Mouse (Mus musculus) kidney, postnatal 4 days (tissue): ENCODE measurements around the gene Ada.

Experiments used
- DNase-seq, 2 experiments: peaks; one replicate each; pipeline ENCODE4 v3.0.0; 2021; ENCODE audit warnings: mixed read lengths in 2 of 2

Gene Ada

DNA sequence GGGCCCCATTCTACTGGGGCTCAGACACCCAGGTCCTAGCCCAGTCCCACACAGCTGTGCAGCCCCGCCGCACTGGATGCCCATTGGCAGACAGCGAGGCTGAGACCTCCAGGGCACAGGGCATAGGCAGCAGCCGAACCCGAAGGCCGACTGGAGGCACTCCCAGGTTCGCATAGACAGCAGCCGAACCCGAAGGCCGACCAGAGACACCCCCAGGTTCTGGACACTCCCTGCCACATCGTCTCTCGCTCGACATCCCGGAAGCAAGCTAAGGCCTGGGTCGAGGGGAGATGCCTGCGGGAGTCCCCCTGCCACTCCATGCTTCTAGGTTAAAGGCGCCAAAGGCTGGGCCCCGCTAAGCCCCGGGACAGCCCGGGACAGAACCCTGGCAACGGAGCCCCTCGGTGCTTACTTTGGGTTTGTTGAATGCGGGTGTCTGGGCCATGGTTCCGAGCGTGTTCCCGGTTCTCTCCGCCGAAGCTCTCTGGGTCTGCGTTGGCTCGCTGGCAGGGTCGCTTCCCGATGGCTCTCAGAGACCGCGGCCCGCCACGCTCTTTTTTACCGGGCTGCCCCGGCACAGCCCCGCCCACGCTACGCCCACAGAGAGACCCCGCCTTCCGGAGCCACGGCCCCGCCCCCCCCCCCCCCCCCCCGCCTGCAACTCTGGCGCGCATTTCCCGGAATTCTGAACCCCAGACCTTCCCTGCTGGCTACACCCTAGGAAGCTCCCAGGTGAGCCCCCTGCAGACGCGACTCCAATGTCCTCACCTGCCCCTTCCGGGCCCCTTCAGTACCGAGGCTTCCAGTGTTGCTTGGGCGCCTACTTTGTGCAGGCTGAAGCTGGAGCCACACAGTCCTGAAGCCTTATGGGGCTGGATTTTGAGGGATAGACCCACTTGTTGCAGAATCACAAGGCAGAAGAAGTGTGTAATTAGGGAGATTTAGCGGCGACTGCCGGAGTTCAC is at the start of gene Ada:
Gene Ada (minus strand): TSS at position 593 of the 965 bp plus-strand sequence.
- peak; percentile 79 to 86 for DNase-seq

DNA sequence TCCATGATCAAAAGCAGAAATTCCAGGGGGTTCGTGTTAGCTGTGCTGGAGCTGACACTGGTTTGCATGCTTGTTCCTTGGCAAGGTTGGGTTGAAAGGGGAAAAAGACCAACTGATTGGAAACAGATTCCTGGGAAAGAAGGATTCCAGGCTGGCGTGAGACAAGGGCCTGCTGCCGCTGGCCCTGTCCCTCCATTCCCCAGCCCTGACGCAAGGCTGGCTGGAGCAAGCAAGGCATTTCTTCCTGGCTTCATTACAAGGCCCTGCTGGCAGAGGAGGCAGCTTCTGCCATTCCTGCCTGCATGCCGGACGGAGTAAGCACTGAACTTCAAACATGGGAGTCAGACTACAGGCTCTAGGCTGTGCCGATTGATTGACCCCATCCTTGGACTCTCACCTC is 48.4 kb upstream of the Ada start:
- no peak for DNase-seq

DNA sequence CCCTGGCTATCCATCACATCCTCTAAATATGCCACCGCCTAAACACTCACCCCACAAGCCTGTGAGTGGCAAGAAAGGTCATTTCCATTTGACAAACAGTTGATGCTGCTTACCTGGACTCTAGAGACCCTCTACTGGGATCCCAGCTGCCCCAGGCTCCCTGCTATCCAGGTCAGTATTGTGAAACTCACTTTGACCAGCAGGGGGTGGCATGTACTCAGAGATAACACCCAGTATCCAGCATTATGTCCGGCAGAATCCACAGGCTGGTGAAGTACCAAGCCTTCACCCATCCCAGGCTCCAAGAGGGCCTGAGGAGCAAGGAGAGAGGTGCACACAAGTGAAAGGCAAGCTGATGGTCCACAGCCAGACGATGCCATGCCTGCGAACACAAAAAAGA is 38.4 kb upstream of the Ada start:
- DNase-seq: peak; percentile 73 to 80

DNA sequence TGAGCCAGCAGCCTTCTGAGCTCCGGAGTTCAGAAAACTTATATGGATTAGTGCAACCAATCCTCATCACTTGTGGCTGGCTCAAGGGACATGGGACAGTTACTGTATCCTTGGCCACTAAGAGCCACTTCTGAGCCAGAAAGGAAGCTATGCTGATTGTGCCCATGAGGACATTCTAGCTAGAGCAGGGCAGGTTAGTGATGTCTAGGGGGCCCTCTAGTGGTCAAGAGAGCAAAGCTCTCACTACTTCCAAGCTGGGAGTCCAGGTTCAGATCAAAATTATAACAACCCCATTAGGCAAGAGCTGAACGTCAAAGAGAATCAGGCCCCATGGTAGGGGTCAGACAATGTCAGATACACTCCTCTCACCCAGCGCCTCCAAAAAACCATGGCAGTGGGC is 37.7 kb upstream of the Ada start:
- peak; percentile 44 to 59 for DNase-seq

DNA sequence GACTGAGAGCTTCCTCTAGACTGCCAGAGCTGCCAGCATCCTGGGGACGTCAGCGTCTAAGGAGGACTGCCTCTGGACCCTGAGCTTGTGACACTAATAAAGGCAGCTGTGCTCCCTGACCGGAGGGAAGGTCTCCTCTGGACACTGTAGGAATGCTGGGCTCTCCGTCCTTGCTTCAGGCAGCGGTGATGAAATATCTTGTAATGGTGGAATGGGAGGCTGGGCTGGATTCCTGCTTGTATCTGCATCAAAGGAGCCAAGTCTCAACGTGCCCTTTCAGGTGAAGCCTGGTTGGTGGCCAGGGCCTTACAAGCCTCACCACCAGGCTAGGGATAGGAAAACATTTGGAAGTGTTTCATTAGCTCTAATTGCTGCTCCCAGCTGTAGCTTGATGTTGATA is 37.0 kb upstream of the Ada start:
- DNase-seq: no peak

DNA sequence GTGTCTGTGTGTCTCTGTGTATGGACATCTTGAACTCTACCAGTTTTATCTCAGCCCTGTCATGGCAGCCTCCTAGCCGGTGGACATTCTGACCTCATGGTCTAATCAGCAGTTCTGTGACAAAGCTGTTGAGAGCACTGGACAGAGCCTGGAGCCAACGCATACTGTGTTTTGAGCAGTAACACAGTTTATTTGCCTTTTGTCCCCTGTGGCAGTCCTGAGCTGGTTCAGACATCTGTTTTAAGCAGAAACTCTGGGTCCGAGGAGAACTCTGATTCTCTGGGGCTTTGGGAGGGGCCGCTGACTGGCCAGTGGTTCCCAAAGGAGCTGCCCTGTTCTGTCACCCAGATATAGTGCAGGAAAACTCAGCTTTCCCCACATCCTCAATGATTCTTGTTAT is 33.9 kb upstream of the Ada start:
- no peak for DNase-seq

DNA sequence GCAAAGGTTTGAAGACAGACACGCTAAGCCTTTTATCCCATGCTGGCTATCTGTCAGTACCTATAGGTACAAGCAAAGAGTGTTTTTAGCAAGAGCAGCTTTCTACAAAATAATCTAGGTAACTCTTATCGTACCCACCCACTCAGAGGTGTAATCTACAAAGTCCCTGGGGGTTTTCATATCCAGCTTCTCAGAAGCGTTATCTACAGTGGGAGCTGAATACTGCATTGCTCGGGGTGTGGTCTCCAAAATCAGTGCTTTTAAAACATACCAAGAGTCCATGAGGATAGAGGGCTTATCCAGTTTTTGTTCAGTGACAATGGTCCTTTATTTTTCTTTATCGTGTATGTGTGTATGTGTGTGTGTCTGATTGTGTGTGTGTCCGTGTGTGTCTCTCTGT is 33.3 kb upstream of the Ada start:
- DNase-seq: no peak

DNA sequence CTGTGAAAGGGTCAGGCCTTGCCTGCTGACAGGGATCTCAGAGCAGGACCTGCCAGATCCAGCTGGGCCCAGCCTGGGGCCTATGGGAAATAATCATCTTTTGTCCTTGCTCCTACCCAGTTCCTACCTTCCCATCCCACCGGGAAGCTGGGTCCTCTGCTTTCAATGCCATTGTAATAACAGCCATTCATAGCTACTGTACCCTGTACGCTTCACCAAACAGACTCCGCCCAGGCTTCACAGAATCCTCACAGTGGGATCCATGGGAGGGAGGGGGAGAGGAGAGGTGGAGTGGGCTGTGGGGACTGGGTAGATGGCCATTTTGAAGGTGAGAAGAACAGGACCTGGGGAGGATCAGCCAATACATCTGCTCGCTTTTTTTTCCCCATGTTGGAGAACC is 28.9 kb upstream of the Ada start:
- DNase-seq: no peak

DNA sequence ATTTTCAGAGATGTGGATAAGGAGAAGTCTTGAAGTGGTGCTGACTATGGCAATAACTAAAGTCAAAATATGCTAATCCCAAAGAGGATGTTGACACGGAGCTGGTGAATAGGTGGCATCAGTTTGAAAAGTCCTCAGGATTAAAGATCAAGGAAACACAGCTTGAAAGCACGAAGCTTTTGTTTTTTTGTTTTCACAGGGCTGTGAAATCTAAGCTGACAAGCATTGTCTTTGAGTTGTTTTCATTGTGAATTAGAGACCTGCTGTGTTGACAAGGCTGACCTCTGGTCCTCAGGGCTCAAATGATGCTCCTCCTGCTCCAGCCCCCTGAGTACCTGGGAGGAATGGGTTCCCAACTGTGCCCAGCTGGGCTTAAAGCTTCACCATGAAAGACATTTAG is 27.0 kb upstream of the Ada start:
- no peak for DNase-seq

DNA sequence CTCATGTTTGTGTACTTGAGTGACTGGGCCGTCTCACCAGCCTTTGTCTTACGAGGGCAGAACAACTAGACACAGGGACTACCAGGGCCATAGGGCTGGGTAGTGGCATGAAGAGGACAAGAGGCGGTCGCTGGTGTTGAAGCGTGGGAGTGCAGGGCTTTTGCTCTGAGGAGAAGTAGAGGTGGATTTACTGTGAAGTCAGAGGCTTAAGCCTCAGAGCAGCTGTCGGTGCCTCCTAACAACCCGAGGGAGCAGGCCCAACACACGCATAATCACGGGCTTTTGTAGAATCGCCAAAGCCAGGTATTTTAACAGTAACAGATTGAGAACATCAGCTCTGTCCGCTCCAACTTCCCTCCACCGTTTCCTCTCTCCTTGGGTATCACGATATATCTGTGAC is 26.6 kb upstream of the Ada start:
- DNase-seq: no peak

DNA sequence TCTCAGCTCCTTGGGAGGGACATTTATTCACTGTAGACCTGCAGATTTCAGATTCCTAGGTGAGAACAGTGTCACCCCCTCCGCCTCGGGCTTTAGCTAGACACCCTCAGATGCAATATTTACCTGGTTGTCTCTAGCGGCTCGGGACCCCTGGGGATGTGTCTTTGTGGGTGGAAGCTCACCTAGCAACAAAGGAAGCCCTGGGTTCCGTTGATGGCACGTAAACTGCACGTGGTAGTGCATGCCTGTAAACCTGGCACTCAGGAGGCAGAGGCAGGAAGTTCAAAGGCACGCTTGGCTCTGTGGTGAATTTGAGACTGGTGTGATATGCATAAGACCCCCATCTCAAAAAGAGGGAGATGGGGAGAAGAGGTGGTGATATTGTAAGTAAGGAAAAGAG is 20.7 kb upstream of the Ada start:
- DNase-seq: no peak

DNA sequence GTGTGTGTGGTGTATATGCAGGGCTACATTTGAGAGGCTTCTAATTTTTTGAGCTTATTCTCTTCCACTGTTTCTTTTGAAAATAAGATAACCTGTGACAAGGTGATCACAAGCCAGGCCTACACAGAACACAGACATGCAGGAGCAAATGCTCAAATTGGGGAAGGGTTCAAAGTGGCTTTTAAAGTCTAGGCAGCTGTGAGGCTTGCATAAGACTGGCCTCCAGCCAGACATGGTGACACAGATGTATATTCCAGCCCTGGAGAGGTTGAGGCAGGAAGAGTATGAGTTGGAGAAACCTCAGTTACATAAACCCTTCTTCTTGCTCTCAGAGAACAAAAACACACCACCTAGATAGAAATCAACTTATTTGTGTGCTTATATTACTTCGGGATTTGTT is 16.9 kb upstream of the Ada start:
- no peak for DNase-seq

DNA sequence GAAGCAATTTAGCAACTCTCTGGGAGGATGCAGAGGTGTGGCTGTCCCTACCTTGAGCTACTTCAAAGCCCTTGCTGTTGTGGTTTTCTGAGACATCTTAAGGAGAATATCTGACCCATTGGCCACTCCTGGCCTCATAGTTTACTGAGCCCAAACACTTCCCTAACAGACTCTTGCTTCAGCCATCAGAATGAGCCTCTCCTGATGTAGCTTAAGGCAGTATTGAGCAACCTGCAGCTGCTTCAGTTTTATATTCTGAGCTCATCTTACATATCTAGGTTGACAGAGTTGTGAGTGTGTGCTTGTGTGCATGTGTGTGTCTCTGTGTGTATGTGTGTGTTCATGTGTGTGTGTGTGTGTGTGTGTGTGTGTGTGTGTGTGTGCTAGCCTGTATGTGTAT is 16.2 kb upstream of the Ada start:
- DNase-seq: no peak

DNA sequence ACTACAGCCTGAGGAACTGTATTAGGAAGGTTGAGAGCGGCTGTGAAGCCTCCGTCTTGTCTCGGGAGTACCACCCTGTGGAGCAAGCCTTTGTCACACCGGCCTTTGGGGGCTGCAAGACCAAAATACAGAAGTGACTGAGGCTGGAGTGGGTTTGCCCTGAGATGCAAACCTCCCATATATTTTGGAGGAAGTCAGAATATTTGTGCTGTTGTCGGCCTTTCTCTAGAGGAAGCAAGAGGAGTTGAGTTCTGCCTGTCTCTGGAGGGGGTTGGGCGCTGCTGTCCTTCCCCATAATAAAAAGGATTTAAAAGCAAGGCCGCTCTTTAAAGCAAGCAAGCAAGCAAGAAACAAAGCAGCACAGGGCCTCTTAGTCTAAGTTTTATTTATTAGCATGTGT is 11.4 kb upstream of the Ada start:
- DNase-seq: peak; percentile 36 to 49

DNA sequence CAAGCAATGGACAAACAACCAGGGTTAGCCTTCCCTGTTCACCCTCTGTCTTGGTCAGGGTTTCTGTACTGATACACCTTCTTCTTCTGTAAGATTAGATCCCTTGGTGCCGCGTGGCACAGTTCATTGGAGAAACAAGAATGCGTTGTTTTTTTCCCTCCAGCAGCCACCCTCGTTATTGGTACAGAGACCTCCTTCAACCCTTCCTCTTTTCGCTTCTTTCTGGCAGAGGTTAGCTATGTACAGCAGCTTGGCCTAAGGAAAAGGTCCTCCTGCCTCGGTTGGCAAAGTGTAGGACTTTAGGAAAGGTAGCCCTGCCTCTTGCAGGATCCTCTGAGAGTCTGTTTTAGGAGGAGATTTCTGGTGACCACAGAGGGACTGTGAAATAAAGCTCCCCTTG is 10.6 kb upstream of the Ada start:
- no peak for DNase-seq

DNA sequence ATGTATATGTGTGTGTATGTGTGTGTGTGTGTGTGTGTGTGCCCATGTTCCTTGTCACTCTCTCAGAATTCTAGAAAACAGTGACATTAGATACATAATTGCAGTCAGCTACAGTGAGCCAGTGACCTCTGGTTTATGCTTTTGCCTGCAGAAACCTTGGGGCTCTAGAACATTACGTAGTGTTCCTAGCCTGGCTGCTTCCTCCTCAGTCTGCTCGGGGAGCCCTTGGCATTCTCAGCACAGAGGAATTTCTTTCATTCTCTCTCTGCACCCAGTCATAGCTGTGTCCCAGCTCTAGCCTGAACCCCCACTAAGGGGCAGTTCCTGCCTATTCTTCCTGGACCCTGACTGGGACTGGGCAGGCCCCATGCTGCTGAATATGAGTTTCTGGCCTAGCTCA is 8.1 kb upstream of the Ada start:
- DNase-seq: no peak

DNA sequence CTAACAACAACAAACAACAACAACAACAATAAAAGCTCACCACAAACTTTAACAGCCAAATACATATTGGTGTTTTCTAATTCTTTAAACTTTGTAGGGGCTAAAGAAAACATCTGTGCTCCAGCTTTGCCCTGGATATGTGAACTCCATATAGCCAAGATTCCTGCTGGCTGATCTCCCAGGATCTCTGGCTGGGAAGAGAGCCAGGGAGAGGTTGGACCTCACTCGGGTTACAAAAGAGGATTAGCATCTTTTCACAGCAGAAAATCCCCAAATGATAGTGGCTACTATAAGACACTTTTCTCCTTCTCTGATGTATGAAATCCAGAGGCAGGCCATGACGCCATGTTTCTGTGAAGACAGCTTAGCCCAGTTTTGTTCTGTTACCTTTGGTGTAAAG is 6.7 kb upstream of the Ada start:
- DNase-seq: peak; percentile 81 to 83

DNA sequence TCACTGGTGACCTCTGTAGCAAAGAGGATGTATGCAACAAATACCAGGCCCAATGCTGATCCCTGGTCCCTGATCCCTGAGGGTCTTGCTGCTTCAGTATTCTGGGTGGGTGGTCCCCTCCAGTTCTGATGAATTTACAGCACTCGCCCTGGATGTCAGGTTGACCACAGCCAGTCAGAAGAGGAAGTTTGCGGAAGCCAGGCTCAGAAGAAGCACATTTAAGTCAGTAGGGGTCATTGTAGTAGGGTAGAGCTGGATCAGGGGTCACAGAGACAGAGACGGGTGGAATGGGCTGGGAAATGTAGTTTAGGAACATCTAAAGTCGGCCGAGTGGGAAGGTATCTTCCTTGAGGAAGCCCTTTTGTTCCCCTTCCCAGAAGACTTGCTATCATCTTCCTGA is 4.2 kb upstream of the Ada start:
- DNase-seq: no peak

DNA sequence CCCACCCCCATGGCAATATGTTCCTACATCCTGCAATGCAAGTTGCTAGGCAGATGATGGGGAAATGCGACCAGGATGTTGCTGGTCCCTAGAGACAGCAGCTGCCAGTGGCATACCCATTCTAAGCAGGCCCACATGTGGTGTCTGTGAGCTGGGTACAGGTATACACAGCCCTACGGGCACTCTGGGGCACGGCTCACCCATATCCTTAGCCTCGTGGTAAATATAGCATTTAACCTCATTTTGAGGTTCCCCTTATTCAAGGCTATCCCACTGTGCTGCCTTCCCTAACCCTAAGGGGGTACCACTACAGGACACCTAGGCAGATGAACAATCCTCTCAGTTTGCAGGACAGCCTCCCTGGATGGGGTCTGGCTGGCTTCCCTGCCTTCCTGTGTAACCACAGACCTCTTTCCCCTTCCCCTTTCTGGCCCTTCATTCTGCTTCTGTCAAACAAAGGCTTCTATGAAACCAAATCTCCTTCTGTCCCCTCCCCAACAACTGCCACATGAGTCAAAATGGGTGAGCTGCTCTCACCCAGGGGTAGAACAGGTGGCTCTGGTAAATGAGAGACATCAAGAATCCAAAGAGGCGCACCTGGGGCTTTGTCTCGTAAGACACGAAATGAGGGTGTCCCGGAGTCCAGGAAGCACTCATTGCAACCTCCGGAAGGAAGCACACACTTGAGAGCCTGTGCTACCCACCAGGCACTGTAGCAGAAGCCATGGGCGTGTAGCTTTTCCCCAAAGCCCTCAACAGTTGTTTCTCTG is 5.1 kb downstream of the Ada start:
- DNase-seq: no peak

DNA sequence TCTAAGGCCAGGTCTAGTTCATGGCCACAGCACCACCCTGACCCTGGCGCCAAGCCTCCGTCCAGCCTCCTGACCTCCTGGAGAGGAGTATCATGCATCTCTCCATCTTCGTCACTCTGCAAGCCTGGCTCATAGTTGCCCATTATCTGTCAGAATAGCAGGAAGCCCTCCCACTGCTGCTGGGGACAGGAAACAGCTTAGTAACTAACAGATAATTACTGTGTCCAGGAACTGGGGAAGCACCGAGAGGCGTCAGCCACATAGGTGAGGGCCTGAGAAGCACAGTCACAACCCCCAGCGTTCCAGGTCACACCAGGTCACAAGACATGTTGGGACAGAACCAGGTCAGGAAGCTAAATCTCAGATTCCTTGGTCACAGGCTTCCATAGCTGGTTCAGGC is 6.7 kb downstream of the Ada start:
- DNase-seq: no peak

DNA sequence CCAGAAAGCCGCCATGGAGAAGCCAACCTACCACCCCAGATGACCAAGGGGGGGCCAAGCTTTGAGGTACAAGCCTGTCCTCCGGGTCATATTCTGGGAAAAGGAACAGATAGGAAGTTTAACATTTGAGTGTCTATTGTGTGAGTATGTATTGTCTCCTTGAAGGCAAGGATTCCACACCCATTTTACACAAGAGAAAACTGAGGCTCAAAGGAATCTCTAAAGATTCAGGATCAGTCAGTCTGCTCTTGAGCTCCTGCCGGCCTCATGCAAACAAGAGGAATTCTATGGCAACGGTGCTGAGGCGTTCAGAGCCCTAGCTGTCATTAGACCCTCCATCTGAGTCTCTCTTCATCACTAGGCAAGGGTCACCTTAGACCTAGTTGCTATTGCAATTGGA is 7.4 kb downstream of the Ada start:
- no peak for DNase-seq

DNA sequence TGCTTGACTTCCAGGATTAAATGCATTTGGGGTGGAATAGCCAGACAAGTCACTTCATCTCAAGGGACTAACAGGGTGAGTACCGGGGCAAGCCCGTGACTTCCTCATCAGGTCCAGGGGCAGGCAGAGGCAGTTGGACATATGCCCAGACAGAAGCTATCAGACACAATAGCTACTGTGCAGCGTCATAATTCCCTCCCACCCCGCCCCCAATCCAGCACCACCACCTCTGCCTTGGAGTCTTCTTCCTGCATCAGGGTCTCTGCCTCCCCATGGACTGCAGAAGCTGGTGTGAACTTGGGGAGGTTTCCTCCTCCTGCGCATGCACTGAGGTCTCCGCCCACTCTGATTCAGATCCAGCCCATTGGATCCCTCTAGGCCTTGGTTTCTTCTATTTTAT is 14.1 kb downstream of the Ada start:
- peak; percentile 42 to 67 for DNase-seq

DNA sequence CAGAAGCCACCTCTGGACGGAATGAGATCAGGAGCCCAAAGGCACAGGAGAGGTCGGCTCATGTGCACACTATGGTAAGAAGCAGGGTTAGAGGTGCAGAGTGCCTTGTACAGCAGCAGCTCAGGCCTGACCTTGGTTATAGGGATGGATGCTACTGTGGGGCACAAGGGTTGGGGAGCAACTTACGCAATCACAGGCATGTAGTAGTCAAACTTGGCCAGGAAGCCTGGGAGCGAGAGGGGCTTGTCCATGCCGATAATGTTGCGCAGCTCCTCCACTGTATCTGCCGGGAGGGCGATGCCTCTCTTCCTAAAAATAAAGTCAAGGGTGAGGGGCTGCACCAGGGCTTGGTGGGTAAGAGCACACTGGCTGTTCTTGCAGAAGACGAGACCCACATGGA is 14.9 kb downstream of the Ada start:
- DNase-seq: no peak

DNA sequence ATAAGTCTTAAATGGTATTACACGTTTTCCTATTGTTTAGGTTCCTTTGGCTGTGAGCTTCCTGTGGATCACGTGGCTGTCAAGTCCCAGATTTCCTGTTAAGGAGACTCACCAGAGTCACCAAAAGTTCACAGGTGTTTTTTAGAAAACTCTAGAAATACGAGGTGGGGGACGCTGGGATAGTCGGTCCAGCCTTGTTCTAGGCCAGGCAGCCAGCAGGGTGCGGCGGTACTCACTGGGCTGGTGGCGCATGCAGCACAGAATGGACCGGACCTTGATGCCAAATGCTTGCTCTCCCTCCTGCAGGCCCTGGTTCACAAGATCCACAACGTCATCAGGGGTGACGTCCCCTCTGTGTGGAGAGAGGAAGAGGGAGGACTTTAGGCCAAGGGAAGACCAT is 18.0 kb downstream of the Ada start:
- peak in 1 of 2 experiments; percentile 54 for DNase-seq
